Mouse (Mus musculus): Measurements from ENCODE around the gene Babam2. TPM values are rescaled to one million over a fixed set of nuclear protein-coding genes. Genes with fewer than 3 reads are reported as not detected.

Gene Babam2
- polyA plus RNA-seq, 1 experiment = 70.1 TPM

DNA sequence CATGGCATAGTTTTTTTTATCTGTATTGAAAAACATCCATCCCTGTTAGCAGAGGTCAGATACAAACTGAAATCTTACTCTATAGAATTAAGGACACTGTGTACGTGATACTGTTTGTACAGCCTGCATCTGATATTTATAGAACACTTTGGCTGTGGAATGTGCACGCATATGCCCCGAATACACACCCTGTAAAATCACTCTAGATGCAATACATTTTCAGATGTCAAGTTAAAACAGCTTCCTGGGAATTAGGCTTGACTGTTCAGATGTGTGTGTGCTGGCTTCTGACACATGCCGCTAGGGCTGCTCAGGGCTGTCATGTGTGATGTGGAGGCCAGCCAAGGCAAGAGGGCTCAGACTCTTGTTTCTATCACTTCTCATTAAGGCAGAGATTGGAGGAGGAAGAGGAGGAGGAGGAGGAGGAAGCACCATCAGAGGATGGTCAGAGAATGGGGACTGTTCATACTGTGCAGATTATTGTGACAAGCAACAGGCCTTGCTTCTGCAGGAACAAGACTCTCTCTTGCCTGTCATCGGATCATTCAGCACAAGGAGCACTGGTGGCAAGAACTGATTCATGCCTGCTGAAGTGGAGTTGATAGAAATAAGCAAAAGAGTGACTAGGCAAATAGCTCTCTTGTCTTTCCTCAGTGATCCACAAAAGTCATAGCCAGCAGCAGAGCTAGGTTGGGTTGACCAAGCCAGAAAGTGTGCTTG, 368.7 kb downstream of the Babam2 start:
- Histone ChIP-seq H3K27ac (replicated peaks; ENCODE audit: low read depth, low read length) (no peak overlapping the region), H3K4me1 (ENCODE audit: control insufficient read depth, insufficient read depth, insufficient read length, low read length) (no peaks in the 10 kb centered on the region), H3K4me3 (ENCODE audit: insufficient read depth, low read depth, low read length) (no peak overlapping the region)

DNA sequence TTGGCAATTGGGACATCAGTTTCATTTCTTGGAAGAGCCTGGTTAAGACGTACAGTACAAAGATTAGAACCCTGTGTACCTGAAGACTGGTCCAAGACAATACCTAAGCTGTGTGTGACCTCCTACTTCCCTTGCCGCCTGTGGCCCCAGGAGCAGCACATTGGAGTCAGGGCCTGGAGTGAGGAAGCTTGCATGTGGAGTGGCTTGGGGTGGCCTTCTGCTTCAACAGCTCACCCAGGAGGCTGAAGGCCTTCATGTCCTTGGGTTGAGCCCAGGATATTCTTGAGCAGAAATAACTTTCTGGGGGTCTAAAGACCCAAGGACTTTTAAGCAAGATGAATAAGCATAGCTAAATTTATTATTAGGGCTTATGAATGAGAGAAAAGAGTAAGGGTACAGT, 369.4 kb downstream of the Babam2 start:
- Histone ChIP-seq H3K27ac (replicated peaks; ENCODE audit: low read depth, low read length) (no peak overlapping the region), H3K4me1 (ENCODE audit: control insufficient read depth, insufficient read depth, insufficient read length, low read length) (no peaks in the 10 kb centered on the region), H3K4me3 (ENCODE audit: insufficient read depth, low read depth, low read length) (no peak overlapping the region)

DNA sequence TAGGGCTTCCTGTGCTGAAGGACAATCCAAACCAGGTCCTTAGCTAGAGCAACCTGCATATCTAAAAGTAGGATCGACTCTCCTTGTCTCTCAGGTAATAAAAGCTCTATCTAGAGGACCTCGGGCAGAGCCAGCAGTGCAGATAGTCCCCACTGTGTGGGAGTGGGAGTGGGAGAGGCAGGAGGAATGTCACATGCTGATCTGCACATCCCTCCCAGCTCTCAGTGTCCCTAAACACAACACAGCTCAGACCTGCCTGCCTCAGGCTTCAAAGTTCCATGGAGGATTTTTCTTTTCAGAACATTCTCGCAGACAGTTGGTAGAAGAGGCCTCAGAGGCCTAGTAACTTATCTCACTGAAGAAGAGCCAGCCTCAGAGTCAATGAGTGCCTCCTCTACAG, 371.1 kb downstream of the Babam2 start:
- Histone ChIP-seq H3K4me3 (ENCODE audit: insufficient read depth, low read depth, low read length) (no peak overlapping the region), H3K27ac (replicated peaks; ENCODE audit: low read depth, low read length) (no peak overlapping the region), H3K4me1 (ENCODE audit: control insufficient read depth, insufficient read depth, insufficient read length, low read length) (no peaks in the 10 kb centered on the region)

DNA sequence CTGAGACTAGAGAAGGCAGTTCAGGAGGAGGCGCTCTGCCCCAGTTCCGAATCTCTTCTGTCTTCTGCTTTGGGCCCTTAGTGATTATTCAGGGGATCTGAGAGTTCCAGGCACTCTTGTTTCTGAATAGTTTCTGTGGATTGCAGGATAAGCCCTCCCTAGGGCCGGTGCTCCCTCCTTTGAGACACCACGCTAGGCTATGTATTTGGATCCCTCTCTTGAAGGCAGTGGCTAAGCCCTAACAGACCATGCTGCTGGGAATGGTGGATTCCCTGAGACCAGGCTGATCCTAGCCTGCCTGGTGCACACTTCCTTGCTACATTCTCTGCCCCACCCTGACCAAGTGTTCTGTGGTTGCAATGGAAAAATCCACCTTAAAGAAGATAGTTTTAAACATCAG, 371.6 kb downstream of the Babam2 start:
- H3K4me3 ChIP-seq (ENCODE audit: insufficient read depth, low read depth, low read length) = no peak overlapping the region
- H3K4me1 ChIP-seq (ENCODE audit: control insufficient read depth, insufficient read depth, insufficient read length, low read length) = no peaks in the 10 kb centered on the region
- no peak overlapping the region for H3K27ac ChIP-seq (replicated peaks; ENCODE audit: low read depth, low read length)

DNA sequence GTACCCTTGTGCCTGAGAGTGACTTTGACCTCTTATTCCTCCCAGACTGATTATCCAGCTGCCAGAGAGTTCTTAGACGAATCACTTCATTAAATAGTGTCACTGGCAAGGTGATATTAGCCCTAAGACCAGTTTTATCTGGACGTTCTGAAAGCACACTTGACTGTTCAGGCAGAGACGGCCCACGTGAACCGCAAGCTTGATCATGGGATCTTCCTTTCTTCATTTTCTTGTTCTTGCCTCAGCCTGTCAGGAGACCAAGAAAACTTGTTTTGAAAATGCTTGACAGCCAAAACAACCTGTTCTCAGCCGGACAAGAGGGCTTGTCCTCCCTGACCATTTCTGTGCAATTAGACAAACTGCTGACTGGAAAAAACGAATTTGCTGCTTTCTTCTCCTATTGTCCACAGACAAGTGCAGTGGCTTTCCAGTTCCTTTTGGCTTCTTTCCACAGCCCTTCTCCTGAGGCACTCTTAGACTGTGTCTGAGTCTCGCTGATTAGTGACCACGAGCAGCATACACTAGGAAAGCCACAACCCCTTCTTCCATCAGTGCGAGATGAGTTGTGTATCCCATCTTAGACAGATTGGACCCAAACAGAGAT, 372.2 kb downstream of the Babam2 start:
- Histone ChIP-seq H3K4me3 (ENCODE audit: insufficient read depth, low read depth, low read length) (no peak overlapping the region), H3K27ac (replicated peaks; ENCODE audit: low read depth, low read length) (no peak overlapping the region), H3K4me1 (ENCODE audit: control insufficient read depth, insufficient read depth, insufficient read length, low read length) (no peaks in the 10 kb centered on the region)

DNA sequence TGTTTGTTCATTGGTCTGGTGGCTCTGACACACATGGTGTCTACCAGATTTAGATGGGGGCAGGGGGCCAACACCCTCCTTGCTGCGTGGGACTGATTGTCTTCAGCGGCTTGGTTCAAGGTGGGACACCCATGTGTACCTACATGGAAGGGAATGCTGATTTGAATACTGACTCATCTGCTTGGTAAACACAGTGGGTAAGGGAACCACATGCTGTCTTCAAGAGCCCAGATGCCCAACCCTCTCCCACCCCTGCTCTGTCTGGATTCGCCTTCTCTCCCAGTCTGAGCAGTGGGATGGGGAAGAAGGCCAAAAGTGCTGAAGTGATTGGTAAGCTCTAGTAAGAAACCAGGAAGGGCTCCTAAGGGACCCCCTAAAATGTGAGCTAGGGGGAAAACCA, 373.3 kb downstream of the Babam2 start:
- H3K4me1 ChIP-seq (ENCODE audit: control insufficient read depth, insufficient read depth, insufficient read length, low read length) = no peaks in the 10 kb centered on the region
- H3K27ac ChIP-seq (replicated peaks; ENCODE audit: low read depth, low read length) = no peak overlapping the region
- no peak overlapping the region for H3K4me3 ChIP-seq (ENCODE audit: insufficient read depth, low read depth, low read length)

DNA sequence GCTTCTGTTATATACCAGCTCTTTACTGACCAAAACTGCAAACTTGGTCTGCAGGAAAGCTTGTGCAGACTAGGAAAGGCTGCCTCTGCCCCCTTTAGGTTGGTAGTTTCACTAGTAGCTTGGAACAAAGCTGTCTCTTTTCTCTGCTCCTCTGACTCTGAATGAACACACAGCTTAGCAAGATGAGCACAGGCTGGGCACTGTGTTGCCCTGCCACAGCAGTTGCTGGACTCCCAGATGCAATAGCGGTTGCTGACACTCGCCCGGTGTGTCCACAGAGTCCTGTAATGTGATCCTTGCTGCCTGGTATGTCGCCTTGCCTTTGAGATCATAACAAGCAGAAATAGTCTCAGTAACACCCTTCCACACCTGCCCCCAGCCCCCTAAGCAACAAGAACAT, 373.8 kb downstream of the Babam2 start:
- no peak overlapping the region for H3K4me3 ChIP-seq (ENCODE audit: insufficient read depth, low read depth, low read length)
- no peaks in the 10 kb centered on the region for H3K4me1 ChIP-seq (ENCODE audit: control insufficient read depth, insufficient read depth, insufficient read length, low read length)
- H3K27ac ChIP-seq (replicated peaks; ENCODE audit: low read depth, low read length) = no peak overlapping the region

DNA sequence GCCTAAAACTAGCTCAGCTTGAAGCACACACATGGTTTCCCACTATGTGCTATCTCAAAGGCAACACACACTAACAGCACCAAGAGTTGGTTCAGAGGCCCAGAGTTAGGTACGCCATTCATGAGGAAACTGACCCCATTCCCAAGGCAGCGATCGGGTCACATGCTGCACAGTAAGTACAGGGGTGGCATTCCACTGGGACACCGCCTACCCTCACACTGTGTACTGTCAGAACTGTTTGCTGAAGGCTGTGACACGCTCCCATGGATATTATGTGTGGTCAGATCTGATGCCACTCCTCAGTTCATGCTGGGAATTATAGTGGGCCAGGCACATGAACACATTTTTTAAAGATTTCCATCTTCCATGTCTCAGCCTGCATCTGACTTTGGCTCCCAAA, 374.3 kb downstream of the Babam2 start:
- Histone ChIP-seq H3K4me3 (ENCODE audit: insufficient read depth, low read depth, low read length) (no peak overlapping the region), H3K27ac (replicated peaks; ENCODE audit: low read depth, low read length) (no peak overlapping the region), H3K4me1 (ENCODE audit: control insufficient read depth, insufficient read depth, insufficient read length, low read length) (no peaks in the 10 kb centered on the region)

DNA sequence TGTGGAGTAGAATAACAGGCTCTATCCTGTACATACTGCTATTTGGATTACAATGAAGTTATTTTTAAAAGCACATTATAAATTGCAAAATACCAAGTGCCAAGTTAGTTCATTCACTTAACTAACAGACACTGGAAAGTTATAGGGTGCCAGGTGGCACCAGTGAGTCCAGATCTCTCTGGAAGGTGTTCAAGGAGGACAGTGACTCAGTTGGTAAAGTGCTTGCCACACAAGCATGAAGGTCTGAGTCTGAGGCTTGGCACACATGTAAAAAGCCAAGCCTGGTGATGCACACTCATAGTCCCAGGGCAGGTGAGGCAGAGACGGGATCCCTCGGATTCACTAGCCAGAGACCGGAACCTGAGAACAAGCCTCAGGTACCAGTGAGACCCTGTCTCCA, 375.4 kb downstream of the Babam2 start:
- H3K27ac ChIP-seq (replicated peaks; ENCODE audit: low read depth, low read length) = no peak overlapping the region
- H3K4me1 ChIP-seq (ENCODE audit: control insufficient read depth, insufficient read depth, insufficient read length, low read length) = no peaks in the 10 kb centered on the region
- H3K4me3 ChIP-seq (ENCODE audit: insufficient read depth, low read depth, low read length) = no peak overlapping the region

DNA sequence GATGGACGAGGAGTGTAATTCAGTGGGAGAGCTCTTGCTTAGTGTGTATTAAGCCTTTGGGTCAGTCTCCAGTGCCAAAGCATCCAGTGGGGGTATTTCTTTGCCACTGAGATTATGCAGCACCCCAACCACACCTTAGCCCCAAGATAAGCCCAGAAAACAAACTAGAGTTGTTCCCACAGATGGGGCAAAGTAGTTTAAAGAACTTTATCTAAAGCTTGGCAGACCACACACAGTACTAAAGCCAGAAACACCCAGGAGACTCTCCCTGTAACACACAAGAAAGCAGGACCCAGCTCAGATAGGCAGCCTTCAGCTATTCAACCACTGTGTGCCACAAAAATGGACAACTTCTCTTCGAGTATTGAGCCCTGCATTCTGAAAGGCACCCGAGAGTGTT, 376.6 kb downstream of the Babam2 start:
- Histone ChIP-seq H3K27ac (replicated peaks; ENCODE audit: low read depth, low read length) (no peak overlapping the region), H3K4me3 (ENCODE audit: insufficient read depth, low read depth, low read length) (no peak overlapping the region), H3K4me1 (ENCODE audit: control insufficient read depth, insufficient read depth, insufficient read length, low read length) (no peaks in the 10 kb centered on the region)

DNA sequence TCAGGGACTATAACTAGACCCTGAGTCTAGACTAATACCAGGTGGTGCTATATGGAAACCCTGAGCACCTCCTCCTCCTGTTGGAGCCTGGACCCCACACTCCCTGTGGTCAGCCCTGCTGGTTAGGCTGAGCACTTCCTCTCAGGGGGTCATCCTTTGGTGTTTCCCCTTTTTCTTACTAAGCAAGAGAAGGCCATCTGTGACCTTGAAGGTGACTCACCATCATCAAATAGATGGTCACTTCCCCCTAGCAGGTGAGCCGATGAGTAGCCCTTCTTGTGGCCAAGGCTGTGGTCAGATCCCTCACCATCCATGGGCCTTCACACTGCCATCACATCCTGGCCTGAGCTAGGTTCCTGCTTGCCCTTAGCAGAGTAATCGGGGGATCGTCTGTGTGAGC, 379.7 kb downstream of the Babam2 start:
- H3K4me1 ChIP-seq (ENCODE audit: control insufficient read depth, insufficient read depth, insufficient read length, low read length) = peaks cover 9% of the 10 kb centered on the region
- no peak overlapping the region for H3K4me3 ChIP-seq (ENCODE audit: insufficient read depth, low read depth, low read length)
- H3K27ac ChIP-seq (replicated peaks; ENCODE audit: low read depth, low read length) = no peak overlapping the region

DNA sequence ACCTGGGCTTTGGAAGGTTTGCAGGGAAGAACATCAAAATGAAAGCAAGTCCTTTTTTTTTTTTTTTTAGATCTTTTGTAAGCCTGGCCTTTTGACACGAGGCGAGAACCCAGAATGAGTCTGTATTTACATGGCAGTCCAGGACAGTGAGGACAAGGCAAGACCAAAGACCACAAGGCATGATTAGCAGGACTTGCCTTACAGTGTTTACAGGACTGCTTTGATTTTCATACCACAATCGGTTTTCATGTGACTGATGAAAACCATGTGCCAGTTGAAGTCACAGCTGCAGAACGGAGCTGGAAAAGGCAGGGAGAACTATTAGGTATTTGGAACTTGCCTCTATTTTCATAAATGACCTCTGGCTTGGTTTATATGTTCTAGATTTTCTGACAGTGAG, 381.5 kb downstream of the Babam2 start:
- Histone ChIP-seq H3K27ac (replicated peaks; ENCODE audit: low read depth, low read length) (no peak overlapping the region), H3K4me3 (ENCODE audit: insufficient read depth, low read depth, low read length) (no peak overlapping the region), H3K4me1 (ENCODE audit: control insufficient read depth, insufficient read depth, insufficient read length, low read length) (peaks cover 9% of the 10 kb centered on the region)

DNA sequence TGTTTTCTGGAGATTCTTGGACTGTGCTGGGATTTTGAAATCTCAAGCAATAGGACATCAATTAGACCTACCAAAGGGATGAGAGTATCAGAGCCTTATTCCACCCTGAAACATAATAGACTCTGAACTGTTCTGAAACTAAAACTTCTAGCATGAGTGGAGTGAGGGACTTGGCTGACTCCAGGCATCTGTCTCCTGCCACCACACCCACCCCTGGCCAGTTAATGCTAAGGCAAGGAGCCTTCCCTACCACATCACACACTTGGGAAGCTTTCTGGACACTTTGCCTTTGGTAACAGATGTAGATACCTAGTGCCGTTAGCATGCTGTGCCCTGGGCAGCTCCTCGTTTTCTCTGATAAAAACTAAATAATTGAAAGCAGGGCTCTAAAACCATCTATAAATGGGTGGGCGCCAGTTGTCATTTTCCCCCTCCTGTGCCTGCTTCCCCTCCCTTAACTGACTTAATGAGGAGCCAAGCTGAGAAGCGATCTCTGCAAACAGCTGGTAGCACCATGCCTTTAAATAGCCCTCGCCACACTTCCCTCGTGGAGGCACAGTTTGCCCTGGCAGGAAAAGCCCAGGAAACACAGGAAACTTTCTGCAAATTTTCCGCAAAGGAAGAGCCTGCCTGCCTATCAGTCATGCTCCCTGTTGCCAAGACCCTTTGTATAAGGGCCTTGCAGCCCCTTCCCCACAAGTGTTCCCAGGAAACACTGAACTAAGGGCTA, 383.2 kb downstream of the Babam2 start:
- H3K4me3 ChIP-seq (ENCODE audit: insufficient read depth, low read depth, low read length) = no peak overlapping the region
- peaks cover 14% of the 10 kb centered on the region for H3K4me1 ChIP-seq (ENCODE audit: control insufficient read depth, insufficient read depth, insufficient read length, low read length)
- H3K27ac ChIP-seq (replicated peaks; ENCODE audit: low read depth, low read length) = peak overlapping the region; percentile 21; the same call in 1 of the 2 replicates

DNA sequence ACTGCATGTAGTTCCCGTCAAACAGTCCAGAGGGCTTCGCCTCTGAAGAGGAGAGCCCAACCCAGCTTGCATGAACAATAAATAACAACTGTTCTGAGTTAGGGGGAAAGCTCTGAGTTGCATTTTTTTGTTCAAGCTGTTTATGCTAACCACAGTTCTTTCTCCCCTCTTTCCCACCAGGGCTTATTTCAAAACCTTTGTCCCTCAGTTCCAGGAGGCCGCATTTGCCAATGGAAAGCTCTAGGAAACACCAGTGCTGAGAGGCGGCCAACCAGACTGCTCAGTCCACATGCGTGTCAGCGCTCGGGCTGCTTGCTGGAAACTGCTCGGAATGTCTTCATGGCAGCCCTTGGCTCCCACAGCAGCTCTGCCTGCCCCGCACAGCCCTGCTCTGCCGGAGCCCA, 386.9 kb downstream of the Babam2 start:
- Histone ChIP-seq H3K27ac (replicated peaks; ENCODE audit: low read depth, low read length) (no peak overlapping the region), H3K4me3 (ENCODE audit: insufficient read depth, low read depth, low read length) (no peak overlapping the region), H3K4me1 (ENCODE audit: control insufficient read depth, insufficient read depth, insufficient read length, low read length) (peaks cover 14% of the 10 kb centered on the region)

DNA sequence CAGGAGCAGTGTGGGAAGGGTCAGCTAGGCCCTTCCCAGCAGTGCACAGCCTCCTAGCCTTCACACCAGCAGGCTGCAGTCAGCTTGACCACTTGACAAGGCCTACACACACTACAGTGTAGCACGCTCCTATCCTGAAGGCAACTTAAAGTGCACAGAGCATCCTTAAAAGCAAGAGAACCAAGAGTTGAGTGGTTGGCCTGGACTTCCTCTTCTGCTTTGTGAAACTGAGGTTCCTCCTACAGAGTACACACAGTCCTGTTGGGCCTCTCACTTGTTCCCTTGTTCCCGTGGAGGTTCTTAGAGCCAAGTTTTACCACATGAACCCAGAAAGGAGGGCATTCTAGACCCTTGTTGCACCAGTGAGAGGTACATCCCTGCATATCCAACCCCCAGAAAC, 388.1 kb downstream of the Babam2 start:
- Histone ChIP-seq H3K27ac (replicated peaks; ENCODE audit: low read depth, low read length) (no peak overlapping the region), H3K4me3 (ENCODE audit: insufficient read depth, low read depth, low read length) (no peak overlapping the region), H3K4me1 (ENCODE audit: control insufficient read depth, insufficient read depth, insufficient read length, low read length) (peaks cover 9% of the 10 kb centered on the region)

DNA sequence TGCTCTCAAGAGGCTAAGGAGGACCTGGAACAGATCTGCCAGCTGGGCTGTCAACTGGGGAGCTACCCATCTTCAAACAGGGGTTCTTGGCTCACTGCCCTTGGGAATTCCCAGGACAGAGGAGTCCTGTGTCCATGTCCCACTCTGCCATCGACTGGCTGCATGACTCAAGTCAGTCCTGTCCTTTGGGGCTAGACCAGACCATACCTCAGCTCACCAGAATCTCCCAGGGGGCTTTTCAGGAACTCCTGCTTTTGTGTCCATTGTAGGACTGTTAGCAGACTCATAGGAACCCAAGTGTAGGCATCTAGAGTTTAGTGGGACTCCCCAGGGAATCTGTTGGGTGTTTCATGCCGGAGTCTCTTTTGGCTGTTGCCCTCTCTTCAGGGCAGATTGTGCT, 388.5 kb downstream of the Babam2 start:
- Histone ChIP-seq H3K27ac (replicated peaks; ENCODE audit: low read depth, low read length) (no peak overlapping the region), H3K4me3 (ENCODE audit: insufficient read depth, low read depth, low read length) (no peak overlapping the region), H3K4me1 (ENCODE audit: control insufficient read depth, insufficient read depth, insufficient read length, low read length) (peaks cover 9% of the 10 kb centered on the region)

All from brown adipose tissue, adult 24 weeks (tissue).